Mouse (Mus musculus) midbrain, embryonic 11.5 days (tissue): ENCODE measurements around the gene Pafah1b2. TPM values are rescaled to one million over a fixed set of nuclear protein-coding genes. Genes with fewer than 3 reads are reported as not detected.

Source experiments
- ATAC-seq: fragments of 200-750 bp; cut with Nextera tagmentation; 2 replicates; pipeline ENCODE4 v1.8.0; 2017; ENCODE audit warnings: moderate TSS enrichment, moderate library complexity; ENCODE audit not compliant: low FRiP score
- DNase-seq: peaks from one replicate; pipeline ENCODE4 v3.0.0; 2015; ENCODE audit warnings: low spot score; ENCODE audit errors: missing footprints
- H3K27ac ChIP-seq: fragments of 300-500 bp; sonication (generic); 2 replicates; pipeline ENCODE4 v1.5.1; 2014; ENCODE audit warnings: low read depth, low read length
- H3K27me3 ChIP-seq: fragments of 300-500 bp; sonication (generic); 2 replicates; pipeline ENCODE4 v1.6.1; 2014; ENCODE audit warnings: mild to moderate bottlenecking, low read length, moderate library complexity, mixed read lengths; ENCODE audit not compliant: control insufficient read depth, insufficient read depth
- H3K36me3 ChIP-seq: fragments of 300-500 bp; sonication (generic); 2 replicates; pipeline ENCODE4 v1.6.1; 2014; ENCODE audit warnings: mild to moderate bottlenecking, low read length, moderate library complexity, mixed read lengths; ENCODE audit not compliant: control insufficient read depth, insufficient read depth
- H3K4me1 ChIP-seq: fragments of 300-500 bp; sonication (generic); 2 replicates; pipeline ENCODE4 v1.6.1; 2014; ENCODE audit warnings: low read length; ENCODE audit not compliant: control insufficient read depth, insufficient read depth
- H3K4me2 ChIP-seq: fragments of 300-500 bp; sonication (generic); 2 replicates; pipeline ENCODE4 v1.6.1; 2014; ENCODE audit warnings: mild to moderate bottlenecking, moderate library complexity
- H3K4me3 ChIP-seq: fragments of 300-500 bp; sonication (generic); 2 replicates; pipeline ENCODE4 v1.5.1; 2014; ENCODE audit warnings: low read depth, low read length
- H3K9ac ChIP-seq: fragments of 300-500 bp; sonication (generic); 2 replicates; pipeline ENCODE4 v1.6.1; 2014; ENCODE audit warnings: low read length
- H3K9me3 ChIP-seq: fragments of 300-500 bp; sonication (generic); 2 replicates; pipeline ENCODE4 v1.6.1; 2016; ENCODE audit warnings: low read length; ENCODE audit not compliant: control insufficient read depth
- WGBS: fragments of 180-500 bp; shearing (Covaris S2); extraction: QIAGEN DNeasy Blood & Tissue Kit; methylation state at CpG from one replicate; pipeline ENCODE4 v1.1.7; 2014; 5-methylcytosine and 5-hydroxymethylcytosine counted together
- polyA plus RNA-seq: library from polyadenylated mRNA; unstranded; fragments of >200 nt; fragmentation: Nextera tagmentation; extraction: Ambion mirVana; gene quantifications from 2 replicates; pipeline ENCODE4 v1.2.1, GENCODE M21; 2014

Gene Pafah1b2
- 274 and 275 TPM in 2 replicates for polyA plus RNA-seq

- Histone ChIP-seq H3K9ac (peak within 1 kb of the TSS; percentile 87), H3K4me1 (peaks cover 24% of the 10 kb centered on the region), H3K4me2 (peak within 1 kb of the TSS; percentile 69), H3K27me3 (no peaks in the 10 kb centered on the region), H3K9me3 (no peaks in the 10 kb centered on the region), H3K4me3 (peak within 1 kb of the TSS; percentile 59), H3K27ac (peak within 1 kb of the TSS; percentile 46), H3K36me3 (no peaks in the 10 kb centered on the region)
- ATAC-seq (peak; percentile 91), DNase-seq (peak; percentile 99)
- WGBS: 4% methylated on average over 52 of the region's 78 CpGs
Measured at GRCm38 (mm10) chr9:46012091-46013008, at the start of gene Pafah1b2, which contains the start of gene Sik3. Gene Pafah1b2 (minus strand): TSS chr9:46012690. Gene Sik3 (plus strand): TSS chr9:46012820.

GRCm38 (mm10) chr9:46061696-46062425 lies 49.4 kb upstream of the Pafah1b2 start:
- Histone ChIP-seq H3K4me2 (no peak overlapping the region), H3K9me3 (no peaks in the 10 kb centered on the region), H3K27ac (no peak overlapping the region), H3K4me1 (no peaks in the 10 kb centered on the region), H3K9ac (no peak overlapping the region), H3K27me3 (no peaks in the 10 kb centered on the region), H3K4me3 (no peak overlapping the region), H3K36me3 (no peaks in the 10 kb centered on the region)
- no peak for ATAC-seq
- DNase-seq: no peak
- WGBS: 79% methylated on average over 9 of the region's 9 CpGs

- no peak for ATAC-seq
- Histone ChIP-seq H3K36me3 (no peaks in the 10 kb centered on the region), H3K27me3 (no peaks in the 10 kb centered on the region), H3K4me3 (no peak overlapping the region), H3K4me1 (no peaks in the 10 kb centered on the region), H3K27ac (no peak overlapping the region), H3K4me2 (no peak overlapping the region), H3K9me3 (no peaks in the 10 kb centered on the region), H3K9ac (no peak overlapping the region)
- 87% methylated on average over 2 of the region's 2 CpGs for WGBS
- no peak for DNase-seq
Measured at GRCm38 (mm10) chr9:46060249-46060648, 47.8 kb upstream of the Pafah1b2 start.

GRCm38 (mm10) chr9:46058065-46058464 lies 45.6 kb upstream of the Pafah1b2 start:
- no peak overlapping the region for H3K4me3 ChIP-seq
- no peaks in the 10 kb centered on the region for H3K27me3 ChIP-seq
- H3K4me2 ChIP-seq: no peak overlapping the region
- no peaks in the 10 kb centered on the region for H3K9me3 ChIP-seq
- no peak overlapping the region for H3K27ac ChIP-seq
- H3K9ac ChIP-seq: no peak overlapping the region
- H3K4me1 ChIP-seq: peaks cover 6% of the 10 kb centered on the region
- ATAC-seq (no peak), DNase-seq (no peak)
- H3K36me3 ChIP-seq: no peaks in the 10 kb centered on the region
- WGBS: 92% methylated on average over 3 of the region's 3 CpGs

- 76% methylated on average over 9 of the region's 9 CpGs for WGBS
- no peaks in the 10 kb centered on the region for H3K36me3 ChIP-seq
Measured at GRCm38 (mm10) chr9:46053014-46053666, 40.6 kb upstream of the Pafah1b2 start.

GRCm38 (mm10) chr9:46050203-46050602 lies 37.7 kb upstream of the Pafah1b2 start:
- ATAC-seq: no peak
- Histone ChIP-seq H3K27ac (no peak overlapping the region), H3K4me1 (peaks cover 17% of the 10 kb centered on the region), H3K9ac (no peak overlapping the region), H3K36me3 (no peaks in the 10 kb centered on the region), H3K4me3 (no peak overlapping the region), H3K27me3 (no peaks in the 10 kb centered on the region), H3K4me2 (no peak overlapping the region), H3K9me3 (no peaks in the 10 kb centered on the region)
- 58% methylated on average over 8 of the region's 8 CpGs for WGBS
- DNase-seq: no peak

More at GRCm38 (mm10) chr9:46053014-46053666, 40.6 kb upstream of the Pafah1b2 start:
- Histone ChIP-seq H3K4me2 (no peak overlapping the region), H3K9me3 (no peaks in the 10 kb centered on the region), H3K9ac (no peak overlapping the region), H3K27me3 (no peaks in the 10 kb centered on the region), H3K4me1 (peaks cover 11% of the 10 kb centered on the region), H3K4me3 (no peak overlapping the region), H3K27ac (no peak overlapping the region)
- DNase-seq (no peak), ATAC-seq (no peak)

GRCm38 (mm10) chr9:46049525-46049924 lies 37.0 kb upstream of the Pafah1b2 start:
- no peak overlapping the region for H3K9ac ChIP-seq
- H3K4me1 ChIP-seq: peaks cover 17% of the 10 kb centered on the region
- no peaks in the 10 kb centered on the region for H3K36me3 ChIP-seq
- H3K9me3 ChIP-seq: no peaks in the 10 kb centered on the region
- 80% methylated on average over 7 of the region's 7 CpGs for WGBS
- no peak for DNase-seq
- H3K4me3 ChIP-seq: no peak overlapping the region
- no peak for ATAC-seq
- H3K27ac ChIP-seq: no peak overlapping the region
- no peaks in the 10 kb centered on the region for H3K27me3 ChIP-seq
- H3K4me2 ChIP-seq: no peak overlapping the region

GRCm38 (mm10) chr9:46046724-46047517 lies 34.4 kb upstream of the Pafah1b2 start:
- H3K27me3 ChIP-seq: no peaks in the 10 kb centered on the region
- WGBS: 66% methylated on average over 11 of the region's 11 CpGs
- ATAC-seq: no peak

More at GRCm38 (mm10) chr9:46046724-46047517, 34.4 kb upstream of the Pafah1b2 start:
- Histone ChIP-seq H3K4me1 (peaks cover 8% of the 10 kb centered on the region; the same call in 1 of the 2 replicates), H3K4me3 (no peak overlapping the region), H3K9me3 (no peaks in the 10 kb centered on the region), H3K27ac (no peak overlapping the region), H3K9ac (no peak overlapping the region), H3K4me2 (no peak overlapping the region), H3K36me3 (no peaks in the 10 kb centered on the region)
- DNase-seq: peak; percentile 73
